Mouse (Mus musculus): ENCODE results near the gene Cyb5d1.

Gene Cyb5d1

DNA sequence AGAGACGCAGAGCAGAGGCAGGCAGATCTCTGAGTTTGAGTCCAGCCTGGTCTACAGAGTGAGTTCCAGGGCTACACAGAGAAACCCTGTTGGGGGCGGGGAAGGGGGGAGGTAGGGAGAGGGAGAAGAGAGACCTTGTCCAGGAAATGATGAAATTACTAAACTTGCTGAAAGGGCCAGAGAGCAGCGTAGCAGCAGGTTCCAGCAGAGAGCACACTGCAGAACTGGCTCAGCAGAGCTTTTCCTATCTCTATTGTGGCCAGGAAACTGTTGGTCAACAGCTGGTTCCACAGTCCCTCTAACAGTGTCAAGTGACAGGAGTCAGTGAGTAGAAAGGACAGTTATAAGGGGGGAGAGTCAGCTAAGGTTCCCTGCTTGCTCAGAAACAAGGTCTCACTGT lies 15.8 kb downstream of the Cyb5d1 start:
- DNase-seq (ENCODE audit: inconsistent ontology term), result no peak

DNA sequence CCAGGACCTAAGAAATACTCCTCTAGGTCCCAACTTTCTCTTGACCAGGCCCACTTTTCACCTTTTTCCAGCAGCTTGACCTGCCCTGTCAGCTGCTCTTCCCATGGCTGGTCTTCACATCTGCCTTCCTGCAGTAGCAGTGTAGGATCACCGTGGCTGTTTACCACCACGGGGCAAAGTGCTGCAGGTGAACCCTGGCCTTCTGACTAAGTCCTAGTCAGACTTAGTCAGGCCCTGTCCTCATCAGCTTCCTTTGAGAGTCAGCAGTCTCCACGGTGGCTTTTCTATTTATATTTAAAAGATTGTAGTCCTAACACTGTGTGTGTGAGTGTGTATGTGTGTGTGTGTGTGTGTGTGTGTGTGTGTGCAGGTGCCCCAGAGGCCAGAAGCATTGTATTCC lies 17.7 kb downstream of the Cyb5d1 start:
- DNase-seq (ENCODE audit: inconsistent ontology term), result no peak

DNA sequence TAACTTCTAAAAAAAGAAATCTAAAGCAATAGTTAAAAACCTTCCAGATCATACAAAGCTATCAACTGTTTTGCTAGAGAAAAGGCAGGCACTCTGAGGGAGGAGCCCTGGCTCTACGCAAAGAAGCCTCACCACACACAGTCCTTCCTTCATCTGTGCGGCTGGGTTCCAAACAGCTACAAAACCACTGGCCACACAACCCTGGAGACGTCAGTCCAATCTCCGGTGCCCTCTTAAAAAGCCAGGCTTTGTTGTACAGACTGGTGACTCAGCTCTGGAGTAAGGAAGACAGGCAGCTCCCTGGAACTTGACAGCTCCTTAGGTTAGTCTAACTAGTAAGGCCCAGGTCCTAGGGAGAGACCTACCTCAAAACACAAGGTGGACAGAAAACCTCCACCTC lies 19.8 kb downstream of the Cyb5d1 start:
- no peak for DNase-seq (ENCODE audit: inconsistent ontology term)

DNA sequence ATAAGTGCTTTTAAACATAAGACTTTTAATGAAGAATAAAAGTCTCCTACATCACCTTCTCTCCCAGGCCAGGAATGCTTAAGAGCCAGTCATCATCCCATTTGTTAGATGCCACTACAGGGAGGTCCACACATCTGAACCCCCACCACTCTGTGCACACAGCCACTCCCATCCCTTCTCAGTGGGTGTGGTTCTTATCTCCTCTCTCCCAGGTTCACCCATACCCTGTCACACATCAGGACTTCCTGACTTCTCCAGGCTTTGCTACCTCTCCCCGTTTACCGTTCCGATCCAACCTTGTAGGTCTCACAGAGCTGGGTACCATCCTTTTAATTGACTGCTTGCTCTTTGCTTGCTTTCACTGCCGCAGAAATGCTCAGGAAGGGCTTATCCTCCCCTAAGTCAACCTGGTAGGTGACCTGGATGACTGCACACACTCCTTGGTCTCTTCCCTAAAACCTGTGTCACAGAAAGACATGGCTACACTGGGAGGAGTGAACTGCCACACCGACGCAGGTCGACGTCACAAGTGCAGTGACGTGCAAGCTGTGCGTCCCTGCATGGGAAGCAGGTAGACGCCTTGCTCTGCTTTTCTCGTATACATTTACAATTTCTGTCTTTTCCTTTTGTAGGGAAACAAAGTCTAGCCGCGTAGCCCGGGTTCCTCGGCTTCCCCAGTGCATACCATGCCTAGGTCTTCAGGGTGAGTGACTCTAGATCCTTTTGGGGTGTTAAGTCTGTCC lies 22.0 kb downstream of the Cyb5d1 start:
- DNase-seq (ENCODE audit: inconsistent ontology term), result no peak

- no peak for DNase-seq (ENCODE audit: inconsistent ontology term)
Observed at GRCm38 (mm10) chr11:69372780-69373170, 22.7 kb downstream of the Cyb5d1 start.

DNA sequence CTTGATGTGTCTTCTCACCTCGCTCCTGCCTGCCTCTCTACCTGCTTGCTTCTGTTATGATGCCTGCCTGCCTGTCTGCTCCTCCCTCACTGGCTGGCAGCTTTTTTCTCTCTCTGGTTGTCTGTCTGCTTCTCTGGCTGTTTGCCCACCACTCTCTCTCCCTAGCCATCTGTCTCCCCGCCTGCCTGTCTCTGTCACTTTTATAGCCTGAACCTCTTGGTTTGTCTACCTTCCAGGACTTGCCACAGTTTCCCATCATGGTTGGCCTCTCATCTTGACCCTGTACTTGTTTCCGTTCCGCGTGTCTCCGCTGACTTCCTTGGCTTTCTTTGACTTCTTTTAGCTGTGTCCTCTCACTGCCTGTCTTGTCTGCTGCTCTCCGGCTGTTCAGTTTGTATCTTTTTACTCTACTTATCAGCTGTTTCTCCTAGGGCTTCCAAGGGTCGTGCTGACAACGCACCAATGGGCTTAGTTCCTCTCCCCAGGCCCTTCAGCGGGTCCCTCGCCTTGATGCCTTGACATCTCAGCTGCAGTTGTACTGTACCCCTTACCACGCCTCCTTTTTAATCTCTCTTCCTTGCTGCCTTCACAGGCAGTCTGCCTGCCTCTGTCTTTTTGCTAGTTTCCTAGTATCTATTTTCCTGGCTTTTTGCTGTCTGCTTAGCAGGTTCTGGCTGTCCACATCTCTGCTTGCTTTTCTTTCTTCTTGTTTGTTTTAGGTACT lies 23.2 kb downstream of the Cyb5d1 start:
- DNase-seq (ENCODE audit: inconsistent ontology term), result no peak

DNA sequence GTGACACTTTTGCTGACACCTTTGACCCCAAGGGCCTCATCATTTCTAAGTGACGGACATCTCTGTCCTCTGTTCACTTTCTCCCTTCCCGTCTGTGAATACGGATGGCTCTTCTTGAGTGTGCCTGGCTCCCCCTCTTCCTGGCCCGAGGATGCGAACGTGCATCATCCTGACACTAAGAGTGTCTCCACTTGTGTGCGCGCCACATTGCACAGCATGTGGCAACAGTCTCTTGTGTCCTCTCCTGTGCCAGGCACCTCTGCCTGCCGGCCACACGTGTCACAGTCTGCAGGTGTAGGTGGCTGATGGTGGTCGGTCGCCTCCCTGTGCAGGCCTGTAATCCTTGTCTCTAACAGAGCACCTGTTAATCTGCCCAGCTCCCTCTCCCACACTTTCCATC lies 23.8 kb downstream of the Cyb5d1 start:
- no peak for DNase-seq (ENCODE audit: inconsistent ontology term)

- no peak for DNase-seq (ENCODE audit: inconsistent ontology term)
Observed at GRCm38 (mm10) chr11:69370817-69371215, 24.6 kb downstream of the Cyb5d1 start.

GRCm38 (mm10) chr11:69369990-69370816 lies 25.2 kb downstream of the Cyb5d1 start:
- no peak for DNase-seq (ENCODE audit: inconsistent ontology term)

- DNase-seq (ENCODE audit: inconsistent ontology term), result no peak
Observed at GRCm38 (mm10) chr11:69369215-69369989, 26.0 kb downstream of the Cyb5d1 start, which contains the start of gene Chd3. Gene Chd3, minus strand, starts transcription at chr11:69369406.

DNA sequence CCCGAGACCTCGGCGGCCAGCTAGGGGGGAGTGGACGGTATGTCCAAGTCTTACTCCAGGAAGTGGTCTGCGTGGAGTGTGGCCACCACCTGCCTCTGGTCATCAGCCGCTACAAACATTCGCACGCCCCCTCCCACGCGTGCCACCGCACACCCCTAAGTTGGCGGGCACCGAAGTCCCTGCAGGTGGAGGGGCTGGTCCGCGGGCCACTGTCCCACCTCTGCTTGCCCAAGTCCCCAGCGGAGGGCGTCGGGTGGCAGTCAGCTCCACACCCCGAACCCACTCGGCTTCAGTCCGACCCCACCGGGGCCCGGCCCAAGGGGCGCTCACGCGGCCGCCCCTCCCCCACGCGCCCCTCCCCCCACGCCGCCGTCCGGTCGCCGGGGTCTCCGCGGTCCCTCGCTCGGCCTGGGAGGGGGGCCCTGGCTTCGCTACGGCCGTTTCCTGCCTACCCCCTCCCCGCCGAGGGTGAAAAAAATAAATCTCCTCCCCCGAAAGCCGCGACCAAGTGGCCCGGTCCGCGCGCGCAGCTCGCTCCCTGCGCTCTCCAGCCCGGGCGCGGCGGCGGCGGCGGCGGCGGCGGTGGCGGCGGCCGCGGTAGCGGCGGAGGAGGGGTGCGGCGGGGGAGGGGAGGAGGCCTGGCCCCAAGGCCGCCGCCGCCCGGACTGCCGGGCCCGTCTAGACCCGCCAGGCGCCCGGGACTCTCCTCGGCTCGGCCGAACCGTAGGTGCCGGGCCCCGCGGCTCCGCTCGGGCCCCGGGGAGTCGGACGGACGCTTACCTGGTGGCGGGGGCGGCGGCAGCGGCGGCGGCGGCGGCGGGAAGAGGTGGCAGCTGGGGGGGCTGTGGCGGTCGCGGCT lies 26.8 kb downstream of the Cyb5d1 start:
- DNase-seq (ENCODE audit: inconsistent ontology term), result peak; percentile 58

DNA sequence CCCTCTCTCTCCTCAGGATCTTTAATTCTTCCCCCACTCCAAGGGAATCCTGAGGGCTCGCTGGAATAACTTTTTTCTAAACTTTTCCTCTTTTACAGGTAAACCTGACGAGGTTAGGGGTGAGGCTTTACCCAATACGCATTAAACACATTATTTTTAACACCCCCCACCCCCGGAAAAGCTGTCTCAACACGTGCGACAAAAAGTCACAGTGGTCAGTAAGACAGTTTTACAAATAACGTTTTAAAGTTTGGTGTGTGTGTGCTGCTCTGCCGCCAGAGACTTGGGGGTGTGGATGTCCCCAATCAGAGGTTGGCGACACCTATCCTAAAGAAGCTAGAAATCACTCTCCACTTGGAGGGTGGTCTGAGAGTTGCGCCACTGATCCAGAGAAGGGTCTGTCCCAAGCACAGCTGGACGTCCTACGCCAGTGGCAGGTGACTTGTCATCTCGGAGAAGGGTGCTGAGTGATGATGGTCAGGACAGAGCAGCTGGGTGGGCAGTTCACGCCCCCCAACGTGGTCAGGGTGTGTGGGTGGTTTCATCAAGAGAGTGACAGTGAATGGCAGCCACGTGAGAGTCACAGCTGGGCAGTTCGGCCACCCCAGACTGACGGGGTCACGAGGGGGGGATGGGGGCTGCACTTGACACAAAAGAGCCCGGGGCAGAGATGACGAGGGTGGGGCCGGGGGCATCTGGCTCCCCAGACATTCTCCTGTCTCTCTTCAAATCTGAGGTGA lies 27.6 kb downstream of the Cyb5d1 start:
- DNase-seq (ENCODE audit: inconsistent ontology term), result no peak

GRCm38 (mm10) chr11:69366855-69367615 lies 28.4 kb downstream of the Cyb5d1 start:
- DNase-seq (ENCODE audit: inconsistent ontology term), result peak; percentile 32

- peak; percentile 97 for DNase-seq (ENCODE audit: inconsistent ontology term)
Observed at GRCm38 (mm10) chr11:69366157-69366854, 29.1 kb downstream of the Cyb5d1 start.

DNA sequence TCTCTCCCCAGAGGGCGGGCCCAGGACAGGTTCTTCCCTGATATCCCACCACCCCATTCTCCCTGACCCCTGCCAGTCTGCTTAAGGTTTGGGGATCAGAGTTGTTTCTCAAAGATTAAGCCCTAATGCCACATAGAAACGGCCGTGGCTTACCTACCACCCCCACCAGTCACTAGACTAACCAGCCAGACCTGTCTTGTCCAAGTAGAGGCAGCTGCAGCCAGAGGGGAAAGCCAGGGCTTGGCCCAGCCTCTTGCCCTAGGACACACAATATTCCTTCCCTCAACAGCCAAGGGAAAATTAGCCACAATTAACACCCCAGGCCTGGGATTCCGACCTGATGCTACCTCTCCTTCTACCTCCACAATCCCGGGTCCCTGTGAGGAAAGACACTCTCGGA lies 29.7 kb downstream of the Cyb5d1 start:
- no peak for DNase-seq (ENCODE audit: inconsistent ontology term)

- peak; percentile 96 for DNase-seq (ENCODE audit: inconsistent ontology term)
Observed at GRCm38 (mm10) chr11:69364910-69365309, 30.5 kb downstream of the Cyb5d1 start.

DNA sequence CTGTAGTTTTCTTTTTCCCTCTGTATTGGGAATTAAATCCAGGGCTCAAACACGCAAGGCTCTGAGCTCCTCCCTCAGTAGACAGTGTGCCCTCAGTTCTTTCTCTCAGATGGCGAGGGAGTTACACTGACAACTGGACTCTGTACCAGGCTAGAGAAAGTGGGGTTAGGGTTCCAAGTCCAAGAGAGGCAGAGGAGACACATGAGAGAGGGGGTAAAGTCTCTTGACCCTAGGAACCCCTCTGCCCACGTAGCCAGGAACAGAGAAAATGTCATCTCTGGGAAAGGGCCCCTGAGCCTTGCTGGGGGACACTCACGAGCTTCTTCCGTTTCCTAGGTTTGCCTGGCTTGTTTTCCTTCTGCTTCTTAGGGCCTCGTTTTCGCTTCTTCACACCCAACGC lies 31.1 kb downstream of the Cyb5d1 start:
- no peak for DNase-seq (ENCODE audit: inconsistent ontology term)

GRCm38 (mm10) chr11:69362479-69362878 lies 33.0 kb downstream of the Cyb5d1 start:
- DNase-seq (ENCODE audit: inconsistent ontology term), result peak; percentile 49

DNA sequence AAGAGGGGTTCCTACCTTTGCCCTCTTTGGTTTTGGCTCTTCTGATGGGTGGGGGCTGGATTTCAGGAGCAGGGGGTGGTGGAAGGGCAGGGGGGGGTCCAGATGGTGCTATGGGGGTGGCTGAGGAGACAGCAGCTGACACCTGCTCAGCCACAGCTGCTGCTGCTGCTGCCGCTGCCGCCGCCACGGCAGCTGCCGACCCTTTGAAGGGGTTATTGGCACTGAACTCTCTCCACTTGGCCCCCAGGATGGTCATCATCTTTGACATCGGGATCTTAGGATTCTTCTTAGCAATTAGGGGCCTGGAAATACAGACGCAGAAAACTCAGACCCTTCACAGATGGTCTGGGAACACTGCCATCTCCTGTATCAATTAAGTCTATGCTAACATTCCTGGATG lies 33.4 kb downstream of the Cyb5d1 start:
- DNase-seq (ENCODE audit: inconsistent ontology term), result no peak
